Mouse (Mus musculus): ENCODE data around the gene 6030468B19Rik. TPM values are rescaled to one million over a fixed set of nuclear protein-coding genes. Genes with fewer than 3 reads are reported as not detected.
"Not testable (repeated sequence)": the region's sequence is repeated elsewhere in the genome, so short reads cannot be mapped to it uniquely, and the experiment has no call there.

The 6030468B19Rik gene
- total and polyA plus RNA-seq, 2 experiments from 2014 or later: not detected

DNA sequence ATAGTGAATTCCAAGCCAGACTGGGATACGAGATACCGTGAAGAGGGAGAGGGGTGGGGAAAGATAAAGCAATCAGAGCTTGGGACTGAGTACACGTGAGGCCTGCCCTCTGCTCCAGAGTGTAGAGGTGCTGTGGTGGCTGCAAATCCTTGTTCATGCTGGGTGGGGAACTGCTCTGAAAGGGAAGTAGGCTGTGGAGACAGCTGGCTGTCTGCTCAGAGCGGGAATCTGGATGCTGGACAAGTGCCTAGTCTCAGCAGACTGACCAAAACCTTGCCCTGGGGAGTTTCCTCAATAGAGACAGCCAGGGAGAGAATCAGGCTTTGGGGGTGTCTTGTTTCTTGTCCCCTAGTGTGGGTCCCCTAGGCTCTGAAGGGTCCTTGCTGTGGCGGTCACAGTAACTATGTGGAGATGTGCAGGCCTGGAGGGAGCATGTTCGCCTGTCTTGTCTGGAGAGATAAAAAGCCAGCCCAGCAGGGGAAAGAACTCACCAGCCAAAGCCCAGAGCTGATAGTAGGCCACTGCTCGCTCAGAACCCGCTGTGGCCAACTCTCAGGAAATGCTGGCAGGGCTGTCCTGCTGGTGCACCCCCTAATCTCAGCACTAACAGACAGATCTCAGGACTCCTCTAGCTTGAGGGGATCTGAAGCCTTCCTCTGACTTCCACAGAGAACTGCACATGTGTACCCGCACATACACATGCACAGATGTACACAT is 31.6 kb downstream of the 6030468B19Rik start:
- no peaks in the 10 kb centered on the region for H3K36me3 ChIP-seq (ENCODE audit: insufficient read depth, low read length)
- H3K9me3 ChIP-seq (ENCODE audit: low read length): no peaks in the 10 kb centered on the region
- H3K27ac ChIP-seq: peak overlapping the region; percentile 64
- WGBS: 42% methylated on average over 9 of the region's 9 CpGs
- H3K27me3 ChIP-seq (ENCODE audit: insufficient read depth, low read length): no peaks in the 10 kb centered on the region
- H3K9ac ChIP-seq (replicated peaks; ENCODE audit: low read length): no peak overlapping the region
- peak; percentile 65 for DNase-seq (ENCODE audit: low spot score)
- peaks cover 14% of the 10 kb centered on the region for H3K4me1 ChIP-seq (ENCODE audit: insufficient read depth, low read length)
- no peak for ATAC-seq
- H3K4me2 ChIP-seq (ENCODE audit: low read depth, low read length): no peak overlapping the region
- no peak for TF ChIP-seq CTCF (IDR thresholded peaks at IDR 0.05; ENCODE audit: low read depth)
- H3K4me3 ChIP-seq (ENCODE audit: low read length): no peak overlapping the region

DNA sequence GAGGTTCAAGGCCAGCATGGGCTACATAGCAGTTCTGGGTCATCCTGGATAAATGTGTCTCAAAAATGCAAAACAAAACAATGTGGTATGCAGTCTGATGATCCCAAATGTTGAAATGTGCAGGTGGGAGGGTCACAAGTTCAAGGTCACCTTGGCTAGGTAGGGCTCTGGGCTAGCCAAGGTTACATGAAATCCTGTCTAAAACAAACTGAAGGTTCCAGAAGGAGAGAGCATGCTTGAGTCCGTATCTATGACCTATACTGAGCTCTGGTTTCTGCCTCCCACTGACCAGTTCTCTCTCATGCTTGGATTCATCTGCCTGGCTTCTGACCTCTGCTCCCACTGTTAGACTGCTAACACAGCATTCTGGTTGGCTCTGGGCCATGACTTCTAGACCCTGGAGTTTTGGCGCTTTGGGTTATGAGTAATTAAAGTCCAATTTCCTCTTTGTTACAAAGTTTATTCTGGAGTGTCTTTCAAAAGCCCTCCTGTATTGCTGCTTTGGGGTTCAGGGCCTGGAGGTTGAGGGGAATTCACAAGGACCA is 32.3 kb downstream of the 6030468B19Rik start:
- no peaks in the 10 kb centered on the region for H3K9me3 ChIP-seq (ENCODE audit: low read length)
- no peaks in the 10 kb centered on the region for H3K36me3 ChIP-seq (ENCODE audit: insufficient read depth, low read length)
- H3K27me3 ChIP-seq (ENCODE audit: insufficient read depth, low read length): no peaks in the 10 kb centered on the region
- no peak overlapping the region for H3K9ac ChIP-seq (replicated peaks; ENCODE audit: low read length)
- no peak for DNase-seq (ENCODE audit: low spot score)
- 60% methylated on average over 2 of the region's 2 CpGs for WGBS
- H3K4me1 ChIP-seq (ENCODE audit: insufficient read depth, low read length): peaks cover 11% of the 10 kb centered on the region
- no peak for TF ChIP-seq CTCF (IDR thresholded peaks at IDR 0.05; ENCODE audit: low read depth)
- no peak for ATAC-seq
- peak overlapping the region; percentile 64 for H3K27ac ChIP-seq
- H3K4me2 ChIP-seq (ENCODE audit: low read depth, low read length): no peak overlapping the region
- no peak overlapping the region for H3K4me3 ChIP-seq (ENCODE audit: low read length)

DNA sequence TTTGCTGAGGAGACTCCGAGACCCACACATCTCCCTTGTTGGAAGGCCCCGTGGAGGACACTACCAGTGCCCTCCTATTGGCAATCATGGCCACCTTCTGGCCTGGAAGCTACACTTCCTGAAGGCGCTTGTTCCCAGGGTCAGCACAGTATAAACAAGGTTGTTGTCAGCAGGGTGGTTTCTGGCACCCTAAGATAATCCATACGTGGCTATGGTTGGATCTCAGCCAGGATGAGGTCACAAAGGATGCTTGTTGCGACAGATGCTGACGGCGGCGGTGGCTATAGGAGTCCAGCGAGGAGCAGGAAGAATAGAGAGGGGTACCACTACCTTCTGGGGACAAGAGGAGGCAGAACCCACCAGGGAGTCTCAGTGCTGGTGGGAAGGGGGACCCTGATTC is 32.9 kb downstream of the 6030468B19Rik start:
- Histone ChIP-seq H3K27me3 (ENCODE audit: insufficient read depth, low read length) (no peaks in the 10 kb centered on the region), H3K4me3 (ENCODE audit: low read length) (no peak overlapping the region), H3K36me3 (ENCODE audit: insufficient read depth, low read length) (no peaks in the 10 kb centered on the region), H3K9ac (replicated peaks; ENCODE audit: low read length) (no peak overlapping the region), H3K9me3 (ENCODE audit: low read length) (no peaks in the 10 kb centered on the region), H3K27ac (no peak overlapping the region), H3K4me1 (ENCODE audit: insufficient read depth, low read length) (peaks cover 11% of the 10 kb centered on the region), H3K4me2 (ENCODE audit: low read depth, low read length) (no peak overlapping the region)
- TF ChIP-seq CTCF (IDR thresholded peaks at IDR 0.05; ENCODE audit: low read depth): no peak
- DNase-seq (ENCODE audit: low spot score) (no peak), ATAC-seq (no peak)
- 59% methylated on average over 9 of the region's 9 CpGs for WGBS

DNA sequence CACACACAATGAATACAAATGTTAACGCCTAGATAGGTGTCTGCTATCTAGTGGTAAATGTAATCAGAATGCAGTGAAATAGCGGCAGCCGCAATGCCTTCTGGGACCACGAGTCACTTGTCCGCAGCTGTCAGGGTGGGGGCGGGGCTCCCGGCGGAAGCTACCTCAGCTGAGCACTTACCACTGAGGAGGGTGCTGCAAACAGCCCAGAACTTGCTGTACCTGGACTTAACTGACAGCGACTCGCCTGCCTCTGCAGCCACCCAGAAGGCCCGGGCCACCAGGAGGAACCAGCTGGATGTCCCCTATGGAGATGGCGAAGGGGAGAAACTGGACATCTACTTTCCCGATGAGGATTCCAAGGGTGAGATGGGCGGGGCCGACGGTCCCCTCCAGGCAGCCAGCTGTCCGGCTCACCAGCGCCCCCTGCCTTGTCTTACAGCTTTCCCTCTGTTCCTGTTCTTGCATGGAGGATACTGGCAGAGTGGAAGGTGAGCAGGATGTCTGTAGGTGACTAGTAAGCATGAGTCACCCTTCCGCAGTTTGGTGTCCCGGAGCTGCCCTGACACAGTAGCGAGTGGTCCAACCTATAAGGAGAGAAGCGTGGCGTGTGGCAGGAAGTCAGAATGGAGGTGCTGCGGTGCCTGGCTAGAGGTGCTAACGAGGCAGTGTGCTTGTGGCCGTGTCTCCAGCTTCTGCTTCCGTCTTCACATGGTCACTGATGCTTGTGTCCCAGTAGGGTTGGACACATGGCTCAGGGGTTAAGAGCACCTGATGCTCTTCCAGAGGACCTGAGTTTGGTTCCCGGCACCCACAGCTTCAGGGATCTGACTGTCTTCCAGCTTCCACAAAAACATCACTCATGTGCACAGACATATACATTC is 34.9 kb downstream of the 6030468B19Rik start:
- Histone ChIP-seq H3K9me3 (ENCODE audit: low read length) (no peaks in the 10 kb centered on the region), H3K27ac (0 out of 2 replicates have a peak overlapping the region, but pooled peaks have one; percentile 22), H3K4me3 (ENCODE audit: low read length) (peak overlapping the region; percentile 21), H3K36me3 (ENCODE audit: insufficient read depth, low read length) (no peaks in the 10 kb centered on the region), H3K27me3 (ENCODE audit: insufficient read depth, low read length) (no peaks in the 10 kb centered on the region), H3K9ac (replicated peaks; ENCODE audit: low read length) (peak overlapping the region; percentile 34; the same call in 1 of the 2 replicates), H3K4me1 (ENCODE audit: insufficient read depth, low read length) (peaks cover 7% of the 10 kb centered on the region; the same call in 1 of the 2 replicates), H3K4me2 (ENCODE audit: low read depth, low read length) (peak overlapping the region; percentile 45)
- peak; percentile 79 for TF ChIP-seq CTCF (IDR thresholded peaks at IDR 0.05; ENCODE audit: low read depth)
- WGBS: 17% methylated on average over 28 of the region's 28 CpGs
- peak; percentile 79 for DNase-seq (ENCODE audit: low spot score)
- ATAC-seq: peak; percentile 78

DNA sequence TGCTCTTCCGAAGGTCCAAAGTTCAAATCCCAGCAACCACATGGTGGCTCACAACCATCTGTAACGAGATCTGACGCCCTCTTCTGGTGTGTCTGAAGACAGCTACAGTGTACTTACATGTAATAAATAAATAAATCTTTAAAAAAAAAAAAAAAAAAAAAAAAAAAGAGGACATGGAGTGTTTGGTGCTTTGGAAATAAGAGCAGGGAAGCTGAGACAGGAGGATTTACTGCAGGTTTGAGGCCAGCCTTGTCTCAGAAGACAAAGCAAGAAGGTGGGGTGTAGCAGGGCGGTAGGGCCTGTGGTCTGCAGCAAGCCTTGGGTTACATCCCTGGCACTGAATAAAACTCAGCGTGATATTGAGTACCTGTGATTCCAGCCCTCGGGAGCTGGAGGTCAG is 36.0 kb downstream of the 6030468B19Rik start:
- DNase-seq (ENCODE audit: low spot score); H3K27ac ChIP-seq; H3K27me3 ChIP-seq (ENCODE audit: insufficient read depth, low read length); H3K9ac ChIP-seq (replicated peaks; ENCODE audit: low read length); H3K4me1 ChIP-seq (ENCODE audit: insufficient read depth, low read length); H3K9me3 ChIP-seq (ENCODE audit: low read length); H3K36me3 ChIP-seq (ENCODE audit: insufficient read depth, low read length); H3K4me2 ChIP-seq (ENCODE audit: low read depth, low read length); H3K4me3 ChIP-seq (ENCODE audit: low read length); ATAC-seq: not testable (repeated sequence)
- 94% methylated on average over 4 of the region's 6 CpGs for WGBS

DNA sequence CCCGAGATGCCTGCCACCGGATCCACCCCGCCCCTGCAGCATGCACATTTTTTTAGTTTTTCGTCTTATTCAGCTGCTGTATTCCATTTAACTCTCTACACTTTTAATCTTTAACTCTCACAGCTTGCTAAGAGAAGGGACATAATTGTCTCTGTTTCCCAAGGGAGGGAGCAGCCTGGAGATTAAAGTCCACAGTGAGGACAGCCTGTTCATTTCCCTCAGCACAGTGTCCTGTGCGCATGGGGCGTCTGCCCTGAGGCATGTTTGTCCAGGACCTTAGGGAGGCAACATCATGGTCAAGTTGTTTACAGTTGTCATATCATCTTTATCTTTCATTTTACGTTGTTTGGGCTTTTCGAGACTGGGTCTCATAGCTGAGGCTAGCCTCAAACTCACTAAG is 36.6 kb downstream of the 6030468B19Rik start:
- no peaks in the 10 kb centered on the region for H3K27me3 ChIP-seq (ENCODE audit: insufficient read depth, low read length)
- no peak for ATAC-seq
- H3K9me3 ChIP-seq (ENCODE audit: low read length): no peaks in the 10 kb centered on the region
- WGBS: 92% methylated on average over 8 of the region's 8 CpGs
- H3K4me1 ChIP-seq (ENCODE audit: insufficient read depth, low read length): peaks cover 3% of the 10 kb centered on the region; the same call in 1 of the 2 replicates
- no peaks in the 10 kb centered on the region for H3K36me3 ChIP-seq (ENCODE audit: insufficient read depth, low read length)
- no peak overlapping the region for H3K27ac ChIP-seq
- H3K4me2 ChIP-seq (ENCODE audit: low read depth, low read length): no peak overlapping the region
- no peak for DNase-seq (ENCODE audit: low spot score)
- no peak overlapping the region for H3K9ac ChIP-seq (replicated peaks; ENCODE audit: low read length)
- no peak overlapping the region for H3K4me3 ChIP-seq (ENCODE audit: low read length)
- TF ChIP-seq CTCF (IDR thresholded peaks at IDR 0.05; ENCODE audit: low read depth): no peak

Measured in hindbrain, postnatal 0 days (tissue).